12 mouse cellular contexts compared by ENCODE assay signal in the genomic region with DNA sequence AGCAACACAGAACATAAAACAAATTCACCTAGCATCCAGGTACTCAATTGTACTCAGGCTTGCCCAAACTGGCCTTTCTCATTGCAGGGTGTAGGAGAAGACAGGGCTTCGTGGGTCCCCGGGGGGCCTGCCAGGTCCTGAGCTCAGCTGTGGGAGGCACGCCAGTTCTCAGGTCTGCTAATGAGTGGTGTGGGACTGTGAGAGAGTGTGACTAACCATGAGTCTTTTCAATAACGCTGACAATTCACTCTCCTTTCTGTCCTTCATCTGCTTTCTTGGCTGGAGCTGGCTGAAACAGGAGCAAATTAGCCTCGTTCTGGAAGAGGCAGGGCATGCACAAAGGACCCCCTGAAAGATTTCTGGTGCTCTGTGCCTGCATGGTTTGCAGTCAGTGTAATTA.
DNase-seq lines count a peak whose midpoint lies in the region; ATAC-seq lines count a peak whose summit lies in the region.
"Had no signal": no experiment of that assay in that cellular context is flagged by ENCODE, and none has a peak within 500 bp of the region (broad histone marks: within the 10 kb centered on the region; RNA-seq: fewer than 3 reads in every experiment).

No protein-coding gene starts in this region.

- no peak overlapping the region for H3K27ac ChIP-seq in heart, embryonic 12.5 days (ENCODE audit: poor library complexity, severe bottlenecking)
- H3K27ac ChIP-seq in midbrain, embryonic 11.5 days (ENCODE audit: low read depth, low read length), result no peak overlapping the region
- H3K27ac ChIP-seq: hindbrain, embryonic 12.5 days; midbrain, embryonic 12.5 days; neural tube, embryonic 12.5 days had no signal

- H3K4me3 ChIP-seq in heart, embryonic 12.5 days, result no peak overlapping the region
- no peak overlapping the region for H3K4me3 ChIP-seq in midbrain, embryonic 11.5 days (ENCODE audit: low read depth, low read length)
- H3K4me3 ChIP-seq: hindbrain, embryonic 12.5 days; midbrain, embryonic 12.5 days; neural tube, embryonic 12.5 days had no signal

- no peak overlapping the region for H3K4me2 ChIP-seq in heart, embryonic 12.5 days
- no peak overlapping the region for H3K4me2 ChIP-seq in midbrain, embryonic 11.5 days
- H3K4me2 ChIP-seq: hindbrain, embryonic 12.5 days; midbrain, embryonic 12.5 days; neural tube, embryonic 12.5 days had no signal

- DNase-seq in heart, adult 11 months, result peak; percentile 94
- peak; percentile 6 for DNase-seq in 3134 (ENCODE audit: extremely low read depth, insufficient read length, low spot score)
- peak; percentile 9 for DNase-seq in adrenal gland, postnatal 25 days
- DNase-seq in gastrocnemius, adult 8-10 months (ENCODE audit: low spot score in 2 of 2), result peak; percentile 28 to 32
- no peak for DNase-seq in midbrain, embryonic 11.5 days (ENCODE audit: low spot score, missing footprints)
- no peak for DNase-seq in kidney, adult 9 months
- DNase-seq in ovary, adult 18-20 months (ENCODE audit: low spot score), result no peak

- H3K27me3 ChIP-seq in heart, embryonic 12.5 days (replicated peaks), result no peaks in the 10 kb centered on the region
- no peaks in the 10 kb centered on the region for H3K27me3 ChIP-seq in midbrain, embryonic 11.5 days (ENCODE audit: control insufficient read depth, insufficient read depth, low read length)
- H3K27me3 ChIP-seq: hindbrain, embryonic 12.5 days; midbrain, embryonic 12.5 days; neural tube, embryonic 12.5 days had no signal

- no peak overlapping the region for H3K9ac ChIP-seq in heart, embryonic 12.5 days
- no peak overlapping the region for H3K9ac ChIP-seq in midbrain, embryonic 11.5 days (ENCODE audit: low read length)
- H3K9ac ChIP-seq: hindbrain, embryonic 12.5 days; midbrain, embryonic 12.5 days; neural tube, embryonic 12.5 days had no signal

- no peaks in the 10 kb centered on the region for H3K9me3 ChIP-seq in heart, embryonic 12.5 days (replicated peaks)
- no peaks in the 10 kb centered on the region for H3K9me3 ChIP-seq in midbrain, embryonic 11.5 days (ENCODE audit: control insufficient read depth, low read length)
- H3K9me3 ChIP-seq: hindbrain, embryonic 12.5 days; midbrain, embryonic 12.5 days; neural tube, embryonic 12.5 days had no signal

- ATAC-seq in heart, embryonic 12.5 days (ENCODE audit: insufficient number of reproducible peaks, low FRiP score), result no peak
- ATAC-seq in midbrain, embryonic 11.5 days (ENCODE audit: low FRiP score), result no peak
- ATAC-seq: lung, postnatal 0 days had no signal

- no peaks in the 10 kb centered on the region for H3K36me3 ChIP-seq in heart, embryonic 12.5 days
- H3K36me3 ChIP-seq in midbrain, embryonic 11.5 days (ENCODE audit: control insufficient read depth, insufficient read depth, low read length), result no peaks in the 10 kb centered on the region
- H3K36me3 ChIP-seq: hindbrain, embryonic 12.5 days; midbrain, embryonic 12.5 days; neural tube, embryonic 12.5 days had no signal

- 63% methylated on average over 5 of the region's 5 CpGs for WGBS in heart, embryonic 12.5 days
- 87% methylated on average over 5 of the region's 5 CpGs for WGBS in midbrain, embryonic 11.5 days

- H3K4me1 ChIP-seq in heart, embryonic 12.5 days (replicated peaks), result 0 out of 2 replicates have a peak, but pooled peaks cover 5% of the 10 kb centered on the region
- peaks cover 3% of the 10 kb centered on the region; the same call in 1 of the 2 replicates for H3K4me1 ChIP-seq in midbrain, embryonic 11.5 days (ENCODE audit: control insufficient read depth, insufficient read depth, low read length)
- H3K4me1 ChIP-seq: neural tube, embryonic 12.5 days had no signal

Comparison
In these comparisons a context has a peak if more than half of its experiments do, and no peak if none do; other contexts are left out.
1. DNase-seq: peak in heart, adult 11 months (single experiment), 3134 (single experiment), adrenal gland, postnatal 25 days (single experiment) and gastrocnemius, adult 8-10 months (2 of 2); none in midbrain, embryonic 11.5 days (single experiment), kidney, adult 9 months (single experiment) and ovary, adult 18-20 months (single experiment).